Mouse (Mus musculus) yolk sac, embryonic 10.5 days (tissue): ENCODE data around the gene Tox4.

Experiments
- DNase-seq: peaks from one replicate; pipeline ENCODE4 v3.0.0-alpha.2; 2017; ENCODE audit warnings: low spot score

Tox4 gene

GRCm38 (mm10) chr14:52313931-52314807, 35.2 kb downstream of the Tox4 start:
- DNase-seq: no peak

GRCm38 (mm10) chr14:52314808-52315150, 35.8 kb downstream of the Tox4 start:
- DNase-seq: no peak

GRCm38 (mm10) chr14:52315283-52315780, 36.4 kb downstream of the Tox4 start:
- DNase-seq: no peak

- peak; percentile 89 for DNase-seq
These were observed 37.0 kb downstream of the Tox4 start for GRCm38 (mm10) chr14:52315792-52316440.

- peak; percentile 82 for DNase-seq
These were observed 37.7 kb downstream of the Tox4 start for GRCm38 (mm10) chr14:52316441-52317225.

- no peak for DNase-seq
These were observed 40.4 kb downstream of the Tox4 start for GRCm38 (mm10) chr14:52319361-52319760.

GRCm38 (mm10) chr14:52325890-52326289, 46.9 kb downstream of the Tox4 start:
- DNase-seq: no peak

- DNase-seq: no peak
These were observed 48.5 kb downstream of the Tox4 start for GRCm38 (mm10) chr14:52327375-52327901.

- no peak for DNase-seq
These were observed 49.2 kb downstream of the Tox4 start, which contains the start of gene Sall2 for GRCm38 (mm10) chr14:52327910-52328812. TSS of gene Sall2 (minus strand) at chr14:52328762.

- DNase-seq: no peak
These were observed 52.3 kb downstream of the Tox4 start for GRCm38 (mm10) chr14:52331069-52331750.

- no peak for DNase-seq
These were observed 53.2 kb downstream of the Tox4 start for GRCm38 (mm10) chr14:52332171-52332570.

- DNase-seq: peak; percentile 49
These were observed 60.0 kb downstream of the Tox4 start for GRCm38 (mm10) chr14:52338751-52339511.

GRCm38 (mm10) chr14:52339512-52339852, 60.5 kb downstream of the Tox4 start:
- no peak for DNase-seq
